Mouse (Mus musculus): ENCODE measurements around the gene Tmem131.

GRCm38 (mm10) chr1:36937648-36938047 lies 5.8 kb downstream of the Tmem131 start:
- TF ChIP-seq POLR2A (IDR thresholded peaks at IDR 0.05; ENCODE audit: insufficient read length, low read depth) (no peak), POLR2AphosphoS2 (IDR thresholded peaks at IDR 0.05; ENCODE audit: insufficient read length, low read depth) (no peak), USF1 (IDR thresholded peaks at IDR 0.05; ENCODE audit: low read depth) (no peak), CEBPB (IDR thresholded peaks at IDR 0.05; ENCODE audit: insufficient read depth, poor library complexity, severe bottlenecking) (no peak), MYOG (IDR thresholded peaks at IDR 0.05; ENCODE audit: control insufficient read depth in 1 of 3, insufficient read depth in 1 of 3, insufficient read length in 2 of 3, low read depth in 2 of 3) (no peak), MYOD1 (IDR thresholded peaks at IDR 0.05; ENCODE audit: control insufficient read depth in 1 of 3, insufficient read length in 2 of 3, low read depth in 2 of 3) (no peak), MAX (IDR thresholded peaks at IDR 0.05; ENCODE audit: low read depth) (no peak), E2F4 (IDR thresholded peaks at IDR 0.05; ENCODE audit: insufficient read depth) (no peak), TCF12 (IDR thresholded peaks at IDR 0.05; ENCODE audit: insufficient read depth, poor library complexity, severe bottlenecking) (no peak), SRF (IDR thresholded peaks at IDR 0.05; ENCODE audit: control insufficient read depth, insufficient read length, low read depth) (no peak), REST (IDR thresholded peaks at IDR 0.05; ENCODE audit: insufficient read depth, insufficient read length) (no peak), TCF3 (IDR thresholded peaks at IDR 0.05; ENCODE audit: insufficient read length, low read depth) (no peak)

Measured in myocyte (in vitro differentiated cells).